Mouse (Mus musculus) ES-E14 (cell line): ENCODE measurements around the gene Slc4a1.

Source experiments
- CHD2 ChIP-seq: IDR thresholded peaks from 2 replicates; pipeline ENCODE4 v1.6.1; 2014; ENCODE audit warnings: mild to moderate bottlenecking, low read depth, low read length, inconsistent platforms
- HCFC1 ChIP-seq: IDR thresholded peaks from 2 replicates; pipeline ENCODE4 v1.6.1; 2012; ENCODE audit warnings: low read length, inconsistent platforms, borderline replicate concordance; ENCODE audit not compliant: insufficient read depth
- ZC3H11A ChIP-seq: IDR thresholded peaks from 2 replicates; pipeline ENCODE4 v1.6.1; 2012; ENCODE audit warnings: low read depth, mild to moderate bottlenecking, inconsistent platforms, low read length, borderline replicate concordance
- ZNF384 ChIP-seq: IDR thresholded peaks from 2 replicates; pipeline ENCODE4 v1.6.1; 2012; ENCODE audit warnings: low read depth, low read length, inconsistent platforms

DNA sequence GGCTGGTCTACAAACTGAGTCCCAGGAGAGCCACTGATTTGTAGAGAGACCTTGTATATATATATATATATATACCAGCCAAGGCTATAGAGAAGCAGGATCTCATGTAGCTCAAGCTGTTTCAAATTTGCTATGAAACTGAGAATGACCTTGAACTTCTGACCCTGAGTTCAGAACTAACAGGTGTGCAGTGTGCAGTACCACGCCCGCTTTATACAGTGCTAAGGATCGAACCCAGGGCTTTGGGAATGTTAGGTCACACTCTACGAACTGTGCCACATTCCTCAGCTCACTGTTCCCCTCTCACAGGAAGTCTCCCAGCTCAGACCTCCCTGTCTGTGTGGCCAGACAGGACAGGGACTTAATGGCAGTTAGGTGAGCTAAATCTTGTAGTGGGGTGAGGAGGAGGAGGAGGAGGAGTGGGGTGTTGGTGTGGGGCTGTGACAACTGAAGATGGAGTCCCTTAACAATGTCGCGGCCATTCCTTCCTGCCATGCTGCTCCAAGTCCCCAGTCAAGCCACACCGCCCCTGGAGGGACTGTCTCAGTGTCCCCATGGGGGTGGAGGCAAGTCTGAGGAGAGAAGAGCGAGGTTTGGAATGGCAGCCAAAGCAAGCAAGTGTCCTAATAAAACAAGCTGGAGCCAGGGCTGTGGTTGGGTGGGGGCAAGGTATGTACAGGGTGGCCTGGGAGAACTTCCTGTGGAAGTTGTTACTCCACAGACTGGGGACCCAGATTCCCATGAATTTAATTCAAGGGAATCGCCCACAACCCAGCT is 1.7 kb upstream of the Slc4a1 start:
- no peak for TF ChIP-seq ZC3H11A
- TF ChIP-seq HCFC1, result no peak
- no peak for TF ChIP-seq ZNF384
- TF ChIP-seq CHD2, result no peak
